Mouse (Mus musculus) liver, embryonic 11.5 days (tissue): ENCODE data around the gene Muc3. TPM values are rescaled to one million over a fixed set of nuclear protein-coding genes. Genes with fewer than 3 reads are reported as not detected.
A peak's percentile ranks its signal among the peaks of the same experiment; 100 is the strongest.

Experiments used
- ATAC-seq: fragments of 200-750 bp; cut with Nextera tagmentation; replicated peaks from 2 replicates; pipeline ENCODE4 v1.8.0; 2017; ENCODE audit warnings: moderate number of reproducible peaks, mild to moderate bottlenecking, moderate TSS enrichment, moderate library complexity; ENCODE audit not compliant: low FRiP score
- DNase-seq: peaks from one replicate; pipeline ENCODE4 v3.0.0-alpha.2; 2017; ENCODE audit warnings: low spot score
- H3K27ac ChIP-seq: fragments of 300-500 bp; sonication (generic); 2 replicates; pipeline ENCODE4 v1.5.1; 2014; ENCODE audit warnings: mild to moderate bottlenecking, low read depth, low read length, control low read depth
- H3K27me3 ChIP-seq: fragments of 300-500 bp; sonication (generic); replicated peaks from 2 replicates; pipeline ENCODE4 v1.6.1; 2014; ENCODE audit warnings: low read length, mixed read lengths; ENCODE audit not compliant: control insufficient read depth, insufficient read depth
- H3K36me3 ChIP-seq: fragments of 300-500 bp; sonication (generic); 2 replicates; pipeline ENCODE4 v1.6.1; 2014; ENCODE audit warnings: mild to moderate bottlenecking, low read length, moderate library complexity, mixed read lengths; ENCODE audit not compliant: control insufficient read depth, insufficient read depth
- H3K4me1 ChIP-seq: fragments of 300-500 bp; sonication (generic); replicated peaks from 2 replicates; pipeline ENCODE4 v1.6.1; 2014; ENCODE audit warnings: low read length, mixed read lengths; ENCODE audit not compliant: control insufficient read depth, insufficient read depth
- H3K4me2 ChIP-seq: fragments of 300-500 bp; sonication (generic); 2 replicates; pipeline ENCODE4 v1.6.1; 2014; ENCODE audit warnings: mild to moderate bottlenecking, control low read depth, moderate library complexity
- H3K4me3 ChIP-seq: fragments of 300-500 bp; sonication (generic); 2 replicates; pipeline ENCODE4 v1.5.1; 2014; ENCODE audit warnings: low read depth, low read length, control low read depth
- H3K9ac ChIP-seq: fragments of 300-500 bp; sonication (generic); 2 replicates; pipeline ENCODE4 v1.6.1; 2014; ENCODE audit warnings: low read depth, low read length, control low read depth
- H3K9me3 ChIP-seq: fragments of 300-500 bp; sonication (generic); 2 replicates; pipeline ENCODE4 v1.6.1; 2016; ENCODE audit warnings: low read length, inconsistent platforms, mixed read lengths; ENCODE audit not compliant: control insufficient read depth
- WGBS: fragments of 180-500 bp; shearing (Covaris S2); extraction: QIAGEN DNeasy Blood & Tissue Kit; methylation state at CpG from one replicate; pipeline ENCODE4 v1.1.7; 2014; 5-methylcytosine and 5-hydroxymethylcytosine counted together
- polyA plus RNA-seq: library from polyadenylated mRNA; unstranded; fragments of >200 nt; fragmentation: Nextera tagmentation; extraction: Ambion mirVana; gene quantifications from 2 replicates; pipeline ENCODE4 v1.2.1, GENCODE M21; 2014

Gene Muc3
- polyA plus RNA-seq, 1 experiment from 2014 or later: not detected

GRCm38 (mm10) chr5:137171478-137171877 lies 22.4 kb upstream of the Muc3 start:
- no peak overlapping the region for H3K4me3 ChIP-seq
- H3K27me3 ChIP-seq: peaks cover 5% of the 10 kb centered on the region
- WGBS: 65% methylated on average over 7 of the region's 7 CpGs
- no peak overlapping the region for H3K4me2 ChIP-seq
- H3K36me3 ChIP-seq: no peaks in the 10 kb centered on the region
- no peak overlapping the region for H3K27ac ChIP-seq
- ATAC-seq: no peak
- no peak for DNase-seq
- H3K4me1 ChIP-seq: no peaks in the 10 kb centered on the region
- H3K9ac ChIP-seq: no peak overlapping the region
- H3K9me3 ChIP-seq: no peaks in the 10 kb centered on the region

DNA sequence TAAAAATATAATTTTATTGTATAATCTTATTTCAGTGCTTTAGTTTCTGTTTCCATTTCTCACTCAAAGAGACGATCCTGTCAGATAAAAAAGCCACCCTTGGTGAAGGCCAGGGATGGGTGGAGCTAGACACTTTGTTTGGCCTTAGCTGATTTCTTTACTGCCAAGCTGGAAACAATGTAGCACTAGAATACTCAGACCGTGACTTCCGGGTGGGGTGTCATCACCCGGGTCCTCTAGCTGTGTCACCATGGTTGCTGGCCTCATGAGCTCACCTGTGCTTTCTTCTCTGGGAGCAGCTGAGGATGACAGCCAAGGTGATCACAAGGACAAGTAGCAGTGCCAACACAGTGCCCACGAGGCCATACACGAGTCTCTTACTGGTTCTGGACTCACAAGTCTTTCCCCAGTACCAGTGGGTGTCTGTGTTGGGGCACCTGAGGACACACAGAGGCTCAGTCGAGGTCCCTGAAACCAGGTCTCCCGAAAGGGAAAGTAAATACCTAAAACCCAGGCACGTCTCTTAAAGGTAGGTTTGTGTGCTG lies 21.8 kb upstream of the Muc3 start:
- no peak overlapping the region for H3K9ac ChIP-seq
- H3K36me3 ChIP-seq: no peaks in the 10 kb centered on the region
- H3K4me1 ChIP-seq: no peaks in the 10 kb centered on the region
- H3K27ac ChIP-seq: no peak overlapping the region
- H3K4me3 ChIP-seq: no peak overlapping the region
- H3K27me3 ChIP-seq: peaks cover 5% of the 10 kb centered on the region
- no peaks in the 10 kb centered on the region for H3K9me3 ChIP-seq
- 73% methylated on average over 9 of the region's 9 CpGs for WGBS
- DNase-seq (no peak), ATAC-seq (no peak)
- H3K4me2 ChIP-seq: no peak overlapping the region

DNA sequence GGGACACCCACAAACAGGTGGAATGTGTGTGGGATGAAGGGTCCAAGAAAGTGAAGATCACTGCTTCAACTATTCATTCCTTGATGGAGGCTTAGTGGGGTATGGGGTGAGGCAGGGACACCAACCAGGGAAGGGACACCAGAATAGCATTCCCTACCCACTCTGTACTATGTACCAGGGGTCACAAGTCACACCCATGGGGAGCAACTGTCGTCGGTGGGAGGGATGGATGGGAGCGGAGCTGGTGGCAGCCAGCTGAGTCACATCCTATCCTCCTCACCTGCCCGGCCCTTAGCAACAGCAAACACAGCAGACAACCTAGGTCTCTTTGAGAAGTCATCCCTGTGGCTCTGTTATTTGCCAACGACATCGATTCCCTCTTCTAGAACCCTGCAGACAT lies 18.4 kb upstream of the Muc3 start:
- no peak overlapping the region for H3K4me2 ChIP-seq
- H3K27ac ChIP-seq: no peak overlapping the region
- no peaks in the 10 kb centered on the region for H3K36me3 ChIP-seq
- ATAC-seq: no peak
- no peak for DNase-seq
- H3K4me3 ChIP-seq: no peak overlapping the region
- H3K9ac ChIP-seq: no peak overlapping the region
- 53% methylated on average over 6 of the region's 6 CpGs for WGBS
- H3K9me3 ChIP-seq: no peaks in the 10 kb centered on the region
- no peaks in the 10 kb centered on the region for H3K4me1 ChIP-seq
- peaks cover 5% of the 10 kb centered on the region for H3K27me3 ChIP-seq

- Histone ChIP-seq H3K4me1 (no peaks in the 10 kb centered on the region), H3K27me3 (no peaks in the 10 kb centered on the region), H3K9ac (no peak overlapping the region), H3K4me2 (no peak overlapping the region), H3K9me3 (no peaks in the 10 kb centered on the region), H3K4me3 (no peak overlapping the region), H3K36me3 (no peaks in the 10 kb centered on the region), H3K27ac (no peak overlapping the region)
- DNase-seq: no peak
- WGBS: 57% methylated on average over 9 of the region's 9 CpGs
- ATAC-seq: no peak
Observed at GRCm38 (mm10) chr5:137166012-137166411, 16.9 kb upstream of the Muc3 start.

- H3K4me3 ChIP-seq: no peak overlapping the region
- DNase-seq (no peak), ATAC-seq (no peak)
- H3K27ac ChIP-seq: no peak overlapping the region
- no peak overlapping the region for H3K9ac ChIP-seq
- H3K4me2 ChIP-seq: no peak overlapping the region
- no peaks in the 10 kb centered on the region for H3K36me3 ChIP-seq
- 59% methylated on average over 4 of the region's 4 CpGs for WGBS
- H3K27me3 ChIP-seq: no peaks in the 10 kb centered on the region
- 0 out of 2 replicates have a peak, but pooled peaks cover 2% of the 10 kb centered on the region for H3K9me3 ChIP-seq
- no peaks in the 10 kb centered on the region for H3K4me1 ChIP-seq
Observed at GRCm38 (mm10) chr5:137161853-137162252, 12.7 kb upstream of the Muc3 start.

GRCm38 (mm10) chr5:137159461-137159860 lies 10.3 kb upstream of the Muc3 start:
- no peak overlapping the region for H3K9ac ChIP-seq
- no peaks in the 10 kb centered on the region for H3K27me3 ChIP-seq
- 0 out of 2 replicates have a peak, but pooled peaks cover 2% of the 10 kb centered on the region for H3K9me3 ChIP-seq
- no peak overlapping the region for H3K4me3 ChIP-seq
- H3K36me3 ChIP-seq: no peaks in the 10 kb centered on the region
- no peak overlapping the region for H3K27ac ChIP-seq
- no peaks in the 10 kb centered on the region for H3K4me1 ChIP-seq
- 24% methylated on average over 11 of the region's 11 CpGs for WGBS
- DNase-seq (peak; percentile 40), ATAC-seq (no peak)
- no peak overlapping the region for H3K4me2 ChIP-seq

- no peak overlapping the region for H3K9ac ChIP-seq
- H3K4me2 ChIP-seq: no peak overlapping the region
- DNase-seq (no peak), ATAC-seq (no peak)
- no peak overlapping the region for H3K4me3 ChIP-seq
- H3K9me3 ChIP-seq: peaks cover 23% of the 10 kb centered on the region
- H3K36me3 ChIP-seq: no peaks in the 10 kb centered on the region
- no peaks in the 10 kb centered on the region for H3K4me1 ChIP-seq
- 91% methylated on average over 5 of the region's 5 CpGs for WGBS
- no peaks in the 10 kb centered on the region for H3K27me3 ChIP-seq
- no peak overlapping the region for H3K27ac ChIP-seq
Observed at GRCm38 (mm10) chr5:137153289-137153688, 4.2 kb upstream of the Muc3 start.

GRCm38 (mm10) chr5:137152623-137153022 lies 3.5 kb upstream of the Muc3 start:
- Histone ChIP-seq H3K9me3 (peaks cover 23% of the 10 kb centered on the region), H3K4me2 (no peak overlapping the region), H3K27me3 (no peaks in the 10 kb centered on the region), H3K27ac (no peak overlapping the region), H3K36me3 (no peaks in the 10 kb centered on the region), H3K4me3 (no peak overlapping the region), H3K4me1 (no peaks in the 10 kb centered on the region), H3K9ac (no peak overlapping the region)
- ATAC-seq: no peak
- peak; percentile 50 for DNase-seq
- 69% methylated on average over 2 of the region's 2 CpGs for WGBS

DNA sequence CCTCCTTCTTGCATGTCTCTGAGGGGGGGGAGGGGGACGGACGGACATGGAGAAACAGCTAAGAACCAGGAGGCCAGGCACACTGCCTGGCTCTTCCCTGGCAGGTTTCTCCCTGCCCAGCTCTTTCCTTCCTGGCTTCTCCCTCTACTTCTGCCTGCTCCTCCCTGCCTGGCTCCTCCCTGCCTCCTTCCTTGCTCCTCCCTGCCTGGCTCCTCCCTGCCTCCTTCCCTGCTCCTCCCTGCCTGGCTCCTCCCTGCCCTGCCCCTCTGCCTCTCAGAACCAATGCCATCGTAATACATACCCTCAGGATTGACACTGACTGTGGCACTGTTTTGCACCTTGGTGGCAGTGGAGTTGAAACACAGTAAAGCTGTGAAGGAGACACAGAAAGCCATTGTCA lies 8.3 kb downstream of the Muc3 start:
- ATAC-seq (no peak), DNase-seq (no peak)
- Histone ChIP-seq H3K27ac (no peak overlapping the region), H3K27me3 (no peaks in the 10 kb centered on the region), H3K36me3 (no peaks in the 10 kb centered on the region), H3K4me2 (no peak overlapping the region), H3K9me3 (no peaks in the 10 kb centered on the region), H3K4me1 (no peaks in the 10 kb centered on the region), H3K4me3 (no peak overlapping the region), H3K9ac (no peak overlapping the region)
- 12% methylated on average over 3 of the region's 3 CpGs for WGBS
